Mouse (Mus musculus) myocyte (in vitro differentiated cells): ENCODE results near the gene Cpne1.

Experiments used
- CEBPB ChIP-seq: IDR thresholded peaks from 2 replicates; pipeline ENCODE4 v1.6.1; 2011; ENCODE audit warnings: mild to moderate bottlenecking, moderate library complexity; ENCODE audit not compliant: poor library complexity, insufficient read depth, severe bottlenecking
- E2F4 ChIP-seq: IDR thresholded peaks from one replicate; pipeline ENCODE4 v1.6.1; 2011; ENCODE audit warnings: mild to moderate bottlenecking, control low read depth, moderate library complexity; ENCODE audit not compliant: insufficient read depth
- MAX ChIP-seq: IDR thresholded peaks from one replicate; pipeline ENCODE4 v1.6.1; 2011; ENCODE audit warnings: low read depth, mild to moderate bottlenecking, control low read depth
- MYOD1 ChIP-seq, 3 experiments: IDR thresholded peaks; one replicate each; pipeline ENCODE4 v1.6.1; 2011; ENCODE audit warnings: control low read depth in 2 of 3, low read depth in 2 of 3, mild to moderate bottlenecking in 2 of 3, moderate library complexity in 1 of 3; ENCODE audit not compliant: insufficient read length in 2 of 3, control insufficient read depth in 1 of 3
- MYOG ChIP-seq, 3 experiments: IDR thresholded peaks; one replicate each; pipeline ENCODE4 v1.6.1; 2011; ENCODE audit warnings: control low read depth in 2 of 3, low read depth in 2 of 3, mild to moderate bottlenecking in 2 of 3; ENCODE audit not compliant: insufficient read length in 2 of 3, control insufficient read depth in 1 of 3, insufficient read depth in 1 of 3
- POLR2A ChIP-seq: IDR thresholded peaks from one replicate; pipeline ENCODE4 v1.6.1; 2011; ENCODE audit warnings: low read depth, mild to moderate bottlenecking, control low read depth, moderate library complexity; ENCODE audit not compliant: insufficient read length
- POLR2AphosphoS2 ChIP-seq: IDR thresholded peaks from one replicate; pipeline ENCODE4 v1.6.1; 2011; ENCODE audit warnings: low read depth, control low read depth; ENCODE audit not compliant: insufficient read length
- REST ChIP-seq: IDR thresholded peaks from one replicate; pipeline ENCODE4 v1.6.1; 2011; ENCODE audit warnings: mild to moderate bottlenecking, control low read depth, moderate library complexity; ENCODE audit not compliant: insufficient read depth, insufficient read length
- SRF ChIP-seq: IDR thresholded peaks from one replicate; pipeline ENCODE4 v1.6.1; 2011; ENCODE audit warnings: low read depth; ENCODE audit not compliant: control insufficient read depth, insufficient read length
- TCF12 ChIP-seq: IDR thresholded peaks from one replicate; pipeline ENCODE4 v1.6.1; 2011; ENCODE audit warnings: mild to moderate bottlenecking, control low read depth; ENCODE audit not compliant: poor library complexity, insufficient read depth, severe bottlenecking
- TCF3 ChIP-seq: IDR thresholded peaks from one replicate; pipeline ENCODE4 v1.6.1; 2011; ENCODE audit warnings: low read depth, control low read depth; ENCODE audit not compliant: insufficient read length
- USF1 ChIP-seq: IDR thresholded peaks from one replicate; pipeline ENCODE4 v1.6.1; 2011; ENCODE audit warnings: low read depth, mild to moderate bottlenecking, control low read depth, moderate library complexity

GRCm38 (mm10) chr2:156151538-156151937 is 39.8 kb upstream of the Cpne1 start:
- TF ChIP-seq POLR2A: no peak
- no peak for TF ChIP-seq TCF12
- TF ChIP-seq MYOD1 (IDR thresholded peaks at IDR 0.05; ENCODE audit: control insufficient read depth in 1 of 3, insufficient read length in 2 of 3, low read depth in 2 of 3): no peak
- no peak for TF ChIP-seq REST
- no peak for TF ChIP-seq USF1
- no peak for TF ChIP-seq MYOG (IDR thresholded peaks at IDR 0.05; ENCODE audit: control insufficient read depth in 1 of 3, insufficient read depth in 1 of 3, insufficient read length in 2 of 3, low read depth in 2 of 3)
- no peak for TF ChIP-seq E2F4
- no peak for TF ChIP-seq POLR2AphosphoS2
- TF ChIP-seq MAX: no peak
- no peak for TF ChIP-seq CEBPB
- no peak for TF ChIP-seq SRF
- TF ChIP-seq TCF3: no peak
